In genomic region chr11:119602763-119603526, GRCm38 (mm10) we compare ENCODE assay signal across 8 mouse cellular contexts. TPM values are rescaled to one million over a fixed set of nuclear protein-coding genes. Genes with fewer than 3 reads are reported as not detected.
DNase-seq lines count a peak whose midpoint lies in the region; ATAC-seq lines count a peak whose summit lies in the region.

TSS of gene Rptor (plus strand) at chr11:119602905.

- ATAC-seq in megakaryocyte progenitor cell, adult 5-6 weeks (replicated peaks; ENCODE audit: poor library complexity), result peak; percentile 100

- peak; percentile 97 for DNase-seq in adipocyte (ENCODE audit: low spot score)
- peak; percentile 100 for DNase-seq in embryo, embryonic 10 days (ENCODE audit: low spot score)
- peak; percentile 95 for DNase-seq in gastrocnemius, postnatal 10 days
- peak; percentile 97 for DNase-seq in induced T-regulatory cell, adult 2 months (ENCODE audit: low read depth)
- DNase-seq in left cerebral cortex, adult 9 months (ENCODE audit: low spot score in 2 of 2), result peak; percentile 93 to 99
- DNase-seq in right cerebral cortex, postnatal 14 days, result peak; percentile 99
- peak; percentile 98 to 99 for DNase-seq in urinary bladder, postnatal 36 days (ENCODE audit: low spot score in 2 of 2)

RNA-seq across cellular contexts. Expression of gene Rptor, which starts in this region (rescaled TPM):
- 10 to 100 TPM; 30.6 to 34.8 TPM for total RNA-seq in gastrocnemius, postnatal 10 days (2021)
- 14.0 and 16.1 TPM in 2 replicates for total RNA-seq in megakaryocyte progenitor cell, adult 5-6 weeks (2015)
- total RNA-seq in megakaryocyte progenitor cell, adult 5-6 weeks (2017), result 13.2 and 17.8 TPM in 2 replicates

Comparison
In these comparisons a context has a peak if more than half of its experiments do, and no peak if none do; other contexts are left out.
1. Peak in every context shown above with its lines: DNase-seq and ATAC-seq.